Mouse (Mus musculus): ENCODE measurements at regions not wholly inside any gene's neighbourhood (a gene's known extent, or its start where the extent isn't known, plus 50 kb on each side); places are given as distances from the start of the nearest gene placed in this dataset.

DNA sequence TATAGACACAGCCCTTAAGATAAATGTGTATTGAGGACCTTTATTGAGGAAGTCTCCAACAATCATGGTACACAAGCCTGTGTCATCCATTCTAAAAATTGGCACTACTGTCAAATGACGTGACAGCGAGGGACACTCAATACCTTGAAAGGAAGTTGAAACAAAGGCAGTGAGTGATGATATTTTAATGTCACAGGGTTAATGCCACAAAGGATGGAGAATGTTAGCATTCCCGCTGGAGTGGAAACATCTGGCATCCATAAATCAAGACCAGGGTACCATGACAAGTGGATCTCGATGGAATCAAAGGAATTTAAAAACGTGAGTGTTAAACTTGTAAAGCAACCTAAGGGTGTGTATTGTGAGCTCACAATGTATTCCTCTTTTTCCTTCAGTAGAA is 441.5 kb downstream of the Basp1 start:
- no peak for TF ChIP-seq CTCF (IDR thresholded peaks at IDR 0.05; ENCODE audit: extremely low read depth, insufficient read depth, low read length)
- no peak for TF ChIP-seq POLR2A (IDR thresholded peaks at IDR 0.05; ENCODE audit: extremely low read depth, insufficient read depth, low read length)
